Mouse (Mus musculus): ENCODE data around the gene Ikzf4.
A peak's percentile ranks its signal among the peaks of the same experiment; 100 is the strongest.
"Not testable (repeated sequence)": the region's sequence is repeated elsewhere in the genome, so short reads cannot be mapped to it uniquely, and the experiment has no call there.

Ikzf4 gene

GRCm38 (mm10) chr10:128639999-128640398 lies 5.8 kb downstream of the Ikzf4 start:
- no peak for DNase-seq

- no peak for DNase-seq
Measured at GRCm38 (mm10) chr10:128637011-128637410, 8.8 kb downstream of the Ikzf4 start.

GRCm38 (mm10) chr10:128636561-128636960 lies 9.2 kb downstream of the Ikzf4 start:
- DNase-seq, result no peak

- DNase-seq, result no peak
Measured at GRCm38 (mm10) chr10:128635697-128636096, 10.1 kb downstream of the Ikzf4 start.

- no peak for DNase-seq
Measured at GRCm38 (mm10) chr10:128631571-128631970, 14.2 kb downstream of the Ikzf4 start.

GRCm38 (mm10) chr10:128630306-128630705 lies 15.5 kb downstream of the Ikzf4 start:
- not testable (repeated sequence) for DNase-seq

GRCm38 (mm10) chr10:128629746-128630145 lies 16.0 kb downstream of the Ikzf4 start:
- no peak for DNase-seq

GRCm38 (mm10) chr10:128627398-128628317 lies 18.1 kb downstream of the Ikzf4 start:
- no peak for DNase-seq

GRCm38 (mm10) chr10:128626311-128627310 lies 19.2 kb downstream of the Ikzf4 start, which contains the start of gene Rps26:
Gene Rps26, minus strand, starts transcription at chr10:128626747.
- peak; percentile 95 for DNase-seq

- no peak for DNase-seq
Measured at GRCm38 (mm10) chr10:128625287-128625894, 20.4 kb downstream of the Ikzf4 start.

GRCm38 (mm10) chr10:128623106-128623613 lies 22.6 kb downstream of the Ikzf4 start:
- DNase-seq, result not testable (repeated sequence)

GRCm38 (mm10) chr10:128622702-128623101 lies 23.1 kb downstream of the Ikzf4 start:
- DNase-seq, result no peak

GRCm38 (mm10) chr10:128621986-128622520 lies 23.7 kb downstream of the Ikzf4 start:
- no peak for DNase-seq

GRCm38 (mm10) chr10:128620241-128620640 lies 25.6 kb downstream of the Ikzf4 start:
- DNase-seq, result no peak

GRCm38 (mm10) chr10:128619148-128619547 lies 26.6 kb downstream of the Ikzf4 start:
- DNase-seq, result not testable (repeated sequence)

- DNase-seq, result no peak
Measured at GRCm38 (mm10) chr10:128618570-128618969, 27.2 kb downstream of the Ikzf4 start.

GRCm38 (mm10) chr10:128615798-128616448 lies 29.9 kb downstream of the Ikzf4 start:
- not testable (repeated sequence) for DNase-seq

GRCm38 (mm10) chr10:128614934-128615333 lies 30.9 kb downstream of the Ikzf4 start:
- no peak for DNase-seq

- DNase-seq, result not testable (repeated sequence)
Measured at GRCm38 (mm10) chr10:128613820-128614219, 32.0 kb downstream of the Ikzf4 start.

GRCm38 (mm10) chr10:128613154-128613440 lies 32.7 kb downstream of the Ikzf4 start:
- DNase-seq, result no peak

GRCm38 (mm10) chr10:128612433-128613153 lies 33.2 kb downstream of the Ikzf4 start:
- DNase-seq, result peak; percentile 73

All from right cerebral cortex, adult 18-20 months (tissue).